Mouse (Mus musculus) liver, adult 2 months (tissue): ENCODE data around the gene A930017K11Rik. TPM values are rescaled to one million over a fixed set of nuclear protein-coding genes. Genes with fewer than 3 reads are reported as not detected.
A peak's percentile ranks its signal among the peaks of the same experiment; 100 is the strongest.

Source experiments
- DNase-seq: peaks from one replicate; pipeline ENCODE4 v3.0.0-alpha.2; 2011; ENCODE audit warnings: low read depth, low spot score; ENCODE audit errors: extremely low read depth
- H3K27ac ChIP-seq: fragments of 200-500 bp; replicated peaks from 2 replicates; pipeline ENCODE4 v1.5.1; 2012; ENCODE audit warnings: low read depth, mild to moderate bottlenecking, control low read depth, inconsistent platforms, low read length; ENCODE audit not compliant: insufficient read depth
- H3K27me3 ChIP-seq: fragments of 200-500 bp; 2 replicates; pipeline ENCODE4 v1.6.1; 2012; ENCODE audit warnings: mild to moderate bottlenecking, moderate library complexity, low read length, inconsistent platforms; ENCODE audit not compliant: control insufficient read depth, insufficient read depth
- H3K36me3 ChIP-seq: fragments of 200-500 bp; 2 replicates; pipeline ENCODE4 v1.6.1; 2012; ENCODE audit warnings: low read length, inconsistent platforms; ENCODE audit not compliant: control insufficient read depth, insufficient read depth
- H3K4me1 ChIP-seq: fragments of 200-500 bp; 2 replicates; pipeline ENCODE4 v1.6.1; 2011; ENCODE audit warnings: low read length; ENCODE audit not compliant: control insufficient read depth, insufficient read depth
- H3K4me3 ChIP-seq: fragments of 200-500 bp; 2 replicates; pipeline ENCODE4 v1.5.1; 2011; ENCODE audit warnings: low read depth, mild to moderate bottlenecking, control low read depth, low read length, moderate library complexity; ENCODE audit not compliant: insufficient read depth
- H3K79me2 ChIP-seq: fragments of 200-500 bp; 2 replicates; pipeline ENCODE4 v1.6.1; 2012; ENCODE audit warnings: inconsistent platforms, mild to moderate bottlenecking, low read length, moderate library complexity; ENCODE audit not compliant: control insufficient read depth, insufficient read depth
- H3K9ac ChIP-seq: fragments of 200-500 bp; 2 replicates; pipeline ENCODE4 v1.6.1; 2012; ENCODE audit warnings: low read depth, mild to moderate bottlenecking, control low read depth, inconsistent platforms, low read length
- CTCF ChIP-seq: fragments of 200-500 bp; IDR thresholded peaks from 2 replicates; pipeline ENCODE4 v1.5.1; 2011; ENCODE audit warnings: low read depth, low read length, control low read depth
- POLR2A ChIP-seq: fragments of 200-500 bp; IDR thresholded peaks from 2 replicates; pipeline ENCODE4 v1.6.1; 2011; ENCODE audit warnings: low read length, control low read depth; ENCODE audit not compliant: insufficient read depth; ENCODE audit errors: extremely low read depth
- WGBS: fragments of 180-500 bp; shearing (Covaris S2); methylation state at CpG from one replicate; pipeline ENCODE4 v1.1.7; 2018; 5-methylcytosine and 5-hydroxymethylcytosine counted together
- polyA plus RNA-seq: library from polyadenylated mRNA; depleted of rRNA; stranded (reverse); fragments of >200 nt; gene quantifications from 2 replicates; pipeline ENCODE4 v1.2.3, GENCODE M21; 2012
- total RNA-seq: library from RNA; depleted of rRNA; stranded (reverse); fragments of >200 nt; gene quantifications from 2 replicates; pipeline ENCODE4 v1.2.3, GENCODE M21; 2014

The A930017K11Rik gene
- total and polyA plus RNA-seq, 2 experiments = not detected

DNA sequence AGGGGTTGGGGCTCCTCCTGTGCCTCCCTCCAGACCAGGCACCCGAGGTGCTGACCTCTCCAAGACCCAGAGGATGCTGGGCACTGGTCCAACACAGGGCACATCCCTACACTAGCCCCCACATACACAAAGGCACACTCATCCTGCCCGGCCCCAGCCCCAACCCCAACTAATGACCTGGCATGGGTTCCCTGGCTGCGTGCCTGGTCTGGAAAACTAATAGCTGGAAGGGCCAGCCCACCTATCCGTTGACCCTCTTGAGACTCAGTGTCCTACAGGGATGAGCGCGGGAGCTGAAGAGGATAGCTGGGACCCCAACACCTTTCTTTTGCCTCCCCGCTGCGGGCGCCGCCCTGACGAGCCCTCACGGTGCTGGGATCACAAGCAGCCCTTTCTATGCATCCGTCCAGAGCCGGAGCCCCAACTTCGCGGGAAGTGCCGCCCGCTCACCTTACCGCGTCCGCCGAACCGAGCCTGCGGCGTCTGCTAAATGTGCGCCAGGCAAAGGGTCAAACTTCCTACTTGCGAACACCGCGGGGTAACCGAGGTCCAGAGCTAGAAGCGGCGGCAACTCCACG is 1.1 kb downstream of the A930017K11Rik start:
- H3K9ac ChIP-seq = no peak overlapping the region
- no peaks in the 10 kb centered on the region for H3K79me2 ChIP-seq
- TF ChIP-seq CTCF = no peak
- no peak for TF ChIP-seq POLR2A
- no peak for DNase-seq
- H3K36me3 ChIP-seq = no peaks in the 10 kb centered on the region
- WGBS = 2% methylated on average over 33 of the region's 33 CpGs
- H3K27ac ChIP-seq = no peak overlapping the region
- peak overlapping the region; percentile 0; the same call in 1 of the 2 replicates for H3K4me3 ChIP-seq
- no peaks in the 10 kb centered on the region for H3K4me1 ChIP-seq
- peaks cover 5% of the 10 kb centered on the region; the same call in 1 of the 2 replicates for H3K27me3 ChIP-seq

DNA sequence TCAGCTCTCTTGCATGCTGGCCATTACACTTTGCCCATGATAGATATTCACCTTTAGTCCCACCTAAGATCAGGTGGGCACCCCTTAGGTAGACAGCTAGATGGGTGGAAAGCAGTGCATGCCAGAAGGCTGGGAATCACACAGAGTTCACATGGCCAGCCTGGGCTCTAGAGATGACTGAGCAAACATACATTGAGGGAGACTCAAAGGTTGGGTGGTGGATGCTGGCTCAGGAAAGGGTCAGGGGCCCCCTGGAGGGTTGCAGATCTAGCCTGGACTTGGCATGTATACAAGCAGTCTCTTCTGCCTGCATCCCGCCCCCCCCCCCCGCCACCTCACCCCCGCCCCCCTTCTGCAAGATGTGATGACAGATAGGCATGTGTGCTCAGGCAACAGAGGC is 1.7 kb downstream of the A930017K11Rik start:
- Histone ChIP-seq H3K4me1 (no peaks in the 10 kb centered on the region), H3K9ac (no peak overlapping the region), H3K79me2 (no peaks in the 10 kb centered on the region), H3K4me3 (no peak overlapping the region), H3K36me3 (no peaks in the 10 kb centered on the region), H3K27me3 (peaks cover 5% of the 10 kb centered on the region; the same call in 1 of the 2 replicates), H3K27ac (no peak overlapping the region)
- DNase-seq = no peak
- WGBS = 21% methylated on average over 3 of the region's 3 CpGs
- TF ChIP-seq CTCF (no peak), POLR2A (no peak)

DNA sequence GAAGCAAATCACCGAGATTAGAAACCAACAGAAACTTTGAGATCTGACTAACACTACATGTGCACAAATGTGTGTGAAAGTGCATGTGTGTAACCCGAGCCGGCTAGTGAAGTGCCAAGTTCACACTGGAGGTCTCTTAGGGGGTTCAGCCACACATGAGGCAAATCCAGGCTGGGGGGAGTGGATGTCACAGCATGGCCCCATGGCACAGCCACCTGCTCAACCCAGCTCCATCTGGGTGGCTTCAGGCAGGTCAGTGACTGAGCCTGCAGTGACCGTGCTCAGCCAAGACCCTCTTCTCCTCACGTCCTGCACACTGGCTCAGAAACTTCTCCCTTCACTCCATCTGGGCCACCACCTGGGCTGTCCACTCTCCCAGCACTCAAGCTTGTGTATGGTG is 2.4 kb downstream of the A930017K11Rik start:
- Histone ChIP-seq H3K4me3 (no peak overlapping the region), H3K9ac (no peak overlapping the region), H3K27ac (no peak overlapping the region), H3K79me2 (no peaks in the 10 kb centered on the region), H3K4me1 (no peaks in the 10 kb centered on the region), H3K36me3 (no peaks in the 10 kb centered on the region), H3K27me3 (peaks cover 5% of the 10 kb centered on the region; the same call in 1 of the 2 replicates)
- TF ChIP-seq CTCF = no peak
- TF ChIP-seq POLR2A = no peak
- DNase-seq = no peak
- 90% methylated on average over 5 of the region's 5 CpGs for WGBS

DNA sequence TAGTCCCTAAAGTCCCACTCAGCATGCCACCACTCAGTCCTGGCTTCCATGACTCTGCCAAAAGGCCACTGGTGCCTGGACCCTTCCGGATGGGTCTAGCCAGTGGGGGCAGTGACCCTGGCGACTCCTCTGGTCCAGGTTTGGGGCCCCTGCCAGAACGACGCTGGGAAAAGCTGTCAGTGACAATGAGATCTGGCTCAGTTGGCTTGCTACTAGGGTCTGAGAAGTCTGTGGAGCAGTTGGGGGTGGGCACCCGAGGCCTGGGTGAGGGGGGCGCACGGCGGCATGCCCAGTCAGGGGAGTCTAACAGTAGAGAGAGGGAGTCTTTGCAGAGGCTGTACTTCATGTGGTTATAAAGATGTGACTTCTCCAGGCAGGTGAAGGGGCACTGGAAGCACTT is 4.3 kb downstream of the A930017K11Rik start:
- H3K4me3 ChIP-seq = no peak overlapping the region
- WGBS = 83% methylated on average over 8 of the region's 8 CpGs
- peaks cover 5% of the 10 kb centered on the region; the same call in 1 of the 2 replicates for H3K27me3 ChIP-seq
- H3K4me1 ChIP-seq = no peaks in the 10 kb centered on the region
- no peak for DNase-seq
- no peak overlapping the region for H3K27ac ChIP-seq
- H3K9ac ChIP-seq = no peak overlapping the region
- H3K36me3 ChIP-seq = no peaks in the 10 kb centered on the region
- no peaks in the 10 kb centered on the region for H3K79me2 ChIP-seq
- TF ChIP-seq POLR2A (no peak), CTCF (no peak)

DNA sequence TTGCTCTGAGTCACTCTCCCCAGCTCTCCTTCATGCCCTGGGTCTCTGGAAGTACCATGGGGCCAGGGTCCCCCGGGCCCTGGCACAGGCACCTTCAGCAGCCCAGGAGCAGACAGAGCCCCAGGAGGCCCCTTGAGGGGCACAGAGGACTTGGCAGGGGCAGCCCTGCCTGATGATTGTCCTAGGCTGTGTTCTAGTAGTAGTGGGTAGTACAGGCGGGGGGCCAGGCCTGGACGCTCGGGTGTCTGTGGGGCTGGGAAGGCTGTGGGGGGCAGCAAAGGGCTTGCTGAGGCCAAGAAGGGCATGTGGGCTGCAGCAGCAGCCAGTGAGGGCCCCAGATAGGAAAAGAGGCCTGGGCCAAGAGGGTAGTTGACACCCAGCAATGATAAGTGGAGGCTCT is 4.8 kb downstream of the A930017K11Rik start:
- Histone ChIP-seq H3K79me2 (no peaks in the 10 kb centered on the region), H3K4me1 (no peaks in the 10 kb centered on the region), H3K4me3 (no peak overlapping the region), H3K9ac (no peak overlapping the region), H3K27me3 (peaks cover 5% of the 10 kb centered on the region; the same call in 1 of the 2 replicates), H3K27ac (no peak overlapping the region), H3K36me3 (no peaks in the 10 kb centered on the region)
- WGBS = 92% methylated on average over 4 of the region's 4 CpGs
- no peak for DNase-seq
- TF ChIP-seq CTCF = no peak
- TF ChIP-seq POLR2A = no peak

DNA sequence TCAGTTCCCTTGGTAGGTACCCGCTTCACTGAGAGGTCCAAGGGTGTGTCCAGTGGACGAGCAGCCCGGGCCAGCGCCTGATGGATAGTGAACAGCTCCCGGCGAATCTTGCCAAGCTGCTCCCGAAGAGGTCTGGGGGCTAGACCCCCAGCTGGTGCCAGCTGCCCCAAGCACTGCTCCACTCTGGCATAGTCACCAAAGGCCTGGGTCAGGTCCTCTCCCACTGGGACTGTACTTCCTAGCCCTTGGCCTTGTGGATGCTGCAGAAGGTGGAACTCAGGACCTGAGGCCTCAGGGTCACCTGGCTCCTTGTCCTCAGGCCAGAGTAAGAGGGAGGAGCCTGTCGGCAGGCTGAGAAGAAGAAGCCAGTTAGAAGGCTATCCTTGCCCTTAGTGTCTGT is 5.5 kb downstream of the A930017K11Rik start:
- Histone ChIP-seq H3K36me3 (no peaks in the 10 kb centered on the region), H3K79me2 (no peaks in the 10 kb centered on the region), H3K4me1 (no peaks in the 10 kb centered on the region), H3K27ac (no peak overlapping the region), H3K9ac (no peak overlapping the region), H3K27me3 (peaks cover 3% of the 10 kb centered on the region; the same call in 1 of the 2 replicates), H3K4me3 (no peak overlapping the region)
- DNase-seq = no peak
- TF ChIP-seq POLR2A (no peak), CTCF (no peak)
- WGBS = 86% methylated on average over 8 of the region's 8 CpGs
